Mouse (Mus musculus) heart, embryonic 13.5 days (tissue): Measurements from ENCODE around the gene Gdpd5. TPM values are rescaled to one million over a fixed set of nuclear protein-coding genes. Genes with fewer than 3 reads are reported as not detected.

Experiments
- ATAC-seq: fragments of 200-750 bp; cut with Nextera tagmentation; 2 replicates; pipeline ENCODE4 v1.8.0; 2017; ENCODE audit warnings: moderate TSS enrichment; ENCODE audit not compliant: insufficient number of reproducible peaks, low FRiP score, low TSS enrichment; ENCODE audit errors: extremely low read depth
- H3K27ac ChIP-seq: fragments of 300-500 bp; sonication (generic); replicated peaks from 2 replicates; pipeline ENCODE4 v1.5.1; 2015; ENCODE audit warnings: moderate library complexity, mild to moderate bottlenecking, inconsistent platforms
- H3K27me3 ChIP-seq: fragments of 300-500 bp; sonication (generic); replicated peaks from 2 replicates; pipeline ENCODE4 v1.6.1; 2015; ENCODE audit warnings: mild to moderate bottlenecking, inconsistent platforms
- H3K36me3 ChIP-seq: fragments of 300-500 bp; sonication (generic); 2 replicates; pipeline ENCODE4 v1.6.1; 2015; ENCODE audit warnings: mild to moderate bottlenecking, inconsistent platforms
- H3K4me1 ChIP-seq: fragments of 300-500 bp; sonication (generic); 2 replicates; pipeline ENCODE4 v1.6.1; 2015; ENCODE audit warnings: inconsistent platforms
- H3K4me2 ChIP-seq: fragments of 300-500 bp; sonication (generic); 2 replicates; pipeline ENCODE4 v1.6.1; 2015; ENCODE audit warnings: inconsistent platforms, mild to moderate bottlenecking, moderate library complexity
- H3K4me3 ChIP-seq: fragments of 300-500 bp; sonication (generic); 2 replicates; pipeline ENCODE4 v1.5.1; 2015; ENCODE audit warnings: moderate library complexity, mild to moderate bottlenecking, inconsistent platforms
- H3K9ac ChIP-seq: fragments of 300-500 bp; sonication (generic); 2 replicates; pipeline ENCODE4 v1.6.1; 2015; ENCODE audit warnings: inconsistent platforms, mild to moderate bottlenecking, moderate library complexity
- H3K9me3 ChIP-seq: fragments of 300-500 bp; sonication (generic); 2 replicates; pipeline ENCODE4 v1.6.1; 2016; ENCODE audit warnings: inconsistent platforms
- WGBS: fragments of 180-500 bp; shearing (Covaris S2); methylation state at CpG from one replicate; pipeline ENCODE4 v1.1.7; 2015; ENCODE audit warnings: mixed read lengths; 5-methylcytosine and 5-hydroxymethylcytosine counted together
- polyA plus RNA-seq: library from polyadenylated mRNA; unstranded; fragments of >200 nt; fragmentation: Nextera tagmentation; extraction: Ambion mirVana; gene quantifications from 2 replicates; pipeline ENCODE4 v1.2.1, GENCODE M21; 2015

The Gdpd5 gene
- polyA plus RNA-seq, 1 experiment from 2014 or later = 25.4 TPM

DNA sequence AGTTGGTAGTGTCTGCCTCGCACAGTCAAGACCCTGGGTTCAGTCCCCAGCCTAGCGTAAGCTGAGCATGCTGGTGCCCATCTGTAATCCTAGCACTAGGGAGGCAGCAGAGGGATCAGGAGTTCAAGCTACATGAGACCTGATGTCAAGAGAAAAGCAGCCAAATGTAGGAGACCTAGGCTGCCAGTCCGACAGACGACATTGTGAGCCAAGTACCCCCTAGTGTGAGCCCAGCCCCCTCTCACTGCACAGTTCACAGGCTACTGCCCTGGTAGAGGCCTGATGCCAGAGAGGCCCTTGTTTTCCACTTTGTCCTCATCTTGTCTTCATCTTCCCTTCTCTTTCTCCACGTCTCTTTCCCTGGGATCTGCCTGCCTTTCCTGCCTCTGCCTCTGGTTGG, 66.1 kb downstream of the Gdpd5 start:
- ATAC-seq = no peak
- Histone ChIP-seq H3K4me3 (no peak overlapping the region), H3K27ac (no peak overlapping the region), H3K27me3 (no peaks in the 10 kb centered on the region), H3K9me3 (no peaks in the 10 kb centered on the region), H3K4me2 (no peak overlapping the region), H3K36me3 (peaks cover 26% of the 10 kb centered on the region), H3K4me1 (peaks cover 31% of the 10 kb centered on the region), H3K9ac (no peak overlapping the region)
- 75% methylated on average over 5 of the region's 5 CpGs for WGBS

DNA sequence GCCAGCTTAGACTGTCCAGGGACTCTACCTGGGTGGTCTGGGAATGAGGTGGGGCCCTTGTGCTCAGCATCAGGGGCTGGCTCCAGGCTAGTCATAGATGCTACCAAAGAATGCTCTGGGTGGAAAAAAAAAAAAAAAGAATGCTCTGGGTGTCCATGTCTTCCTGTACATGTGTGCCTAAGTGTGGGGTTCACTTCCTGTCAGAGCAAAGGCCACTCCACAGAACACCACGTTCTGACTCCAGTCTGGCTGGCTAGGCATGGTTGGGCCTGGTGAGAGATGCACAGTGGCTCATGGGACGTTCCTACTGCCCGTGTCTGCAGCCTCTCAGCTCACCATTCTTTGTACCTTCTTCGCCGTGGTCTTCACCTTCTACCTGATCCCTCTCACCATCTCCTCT, 67.4 kb downstream of the Gdpd5 start:
- Histone ChIP-seq H3K27me3 (no peaks in the 10 kb centered on the region), H3K4me3 (no peak overlapping the region), H3K9me3 (no peaks in the 10 kb centered on the region), H3K9ac (no peak overlapping the region), H3K27ac (no peak overlapping the region), H3K4me1 (peaks cover 29% of the 10 kb centered on the region), H3K36me3 (peaks cover 32% of the 10 kb centered on the region), H3K4me2 (no peak overlapping the region)
- ATAC-seq = no peak
- 71% methylated on average over 5 of the region's 5 CpGs for WGBS

DNA sequence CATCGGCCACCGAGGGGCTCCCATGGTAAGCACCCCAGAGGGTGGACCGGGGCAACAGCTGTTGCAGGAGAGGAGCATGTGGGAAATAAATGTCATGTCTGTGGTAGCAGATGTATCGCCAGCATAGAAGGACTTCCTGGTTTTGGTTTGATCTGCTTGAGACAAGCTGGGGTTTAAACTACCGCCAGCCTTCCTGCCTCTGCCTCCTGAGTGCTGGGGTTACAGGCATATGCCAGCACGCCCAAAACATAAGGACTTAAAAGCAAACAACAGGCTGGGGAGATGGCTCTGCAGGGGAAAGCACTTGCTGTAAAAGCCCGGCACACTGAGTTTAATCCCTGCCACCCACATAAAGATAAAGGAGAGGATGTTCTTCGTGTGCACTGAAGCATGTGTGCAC, 67.8 kb downstream of the Gdpd5 start:
- Histone ChIP-seq H3K4me3 (no peak overlapping the region), H3K9ac (no peak overlapping the region), H3K36me3 (peaks cover 33% of the 10 kb centered on the region), H3K9me3 (no peaks in the 10 kb centered on the region), H3K27me3 (no peaks in the 10 kb centered on the region), H3K4me2 (no peak overlapping the region), H3K27ac (no peak overlapping the region), H3K4me1 (peaks cover 25% of the 10 kb centered on the region)
- ATAC-seq = no peak
- 56% methylated on average over 8 of the region's 8 CpGs for WGBS

DNA sequence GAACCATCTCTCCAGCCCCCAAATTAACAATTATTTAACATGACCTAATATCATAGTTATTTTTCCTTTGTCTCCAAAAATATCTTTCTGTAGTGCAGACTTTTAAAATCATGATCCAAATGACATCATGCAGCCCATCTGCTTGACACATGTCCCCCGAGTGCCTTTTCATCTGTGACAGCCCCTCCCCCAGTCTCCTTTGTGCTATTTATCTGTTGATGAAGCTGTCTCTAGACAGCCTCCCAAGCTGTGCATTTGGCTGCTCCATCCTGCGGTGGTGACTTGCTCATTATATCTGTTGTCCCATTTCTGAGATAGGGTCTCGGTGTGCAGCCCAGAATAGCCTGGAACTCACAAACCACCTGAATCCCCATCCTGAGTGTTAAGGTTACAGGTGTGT, 68.5 kb downstream of the Gdpd5 start:
- Histone ChIP-seq H3K9ac (no peak overlapping the region), H3K36me3 (peaks cover 34% of the 10 kb centered on the region), H3K4me3 (no peak overlapping the region), H3K4me1 (peaks cover 24% of the 10 kb centered on the region), H3K27me3 (no peaks in the 10 kb centered on the region), H3K4me2 (no peak overlapping the region), H3K27ac (no peak overlapping the region), H3K9me3 (no peaks in the 10 kb centered on the region)
- no peak for ATAC-seq
- 42% methylated on average over 3 of the region's 3 CpGs for WGBS

DNA sequence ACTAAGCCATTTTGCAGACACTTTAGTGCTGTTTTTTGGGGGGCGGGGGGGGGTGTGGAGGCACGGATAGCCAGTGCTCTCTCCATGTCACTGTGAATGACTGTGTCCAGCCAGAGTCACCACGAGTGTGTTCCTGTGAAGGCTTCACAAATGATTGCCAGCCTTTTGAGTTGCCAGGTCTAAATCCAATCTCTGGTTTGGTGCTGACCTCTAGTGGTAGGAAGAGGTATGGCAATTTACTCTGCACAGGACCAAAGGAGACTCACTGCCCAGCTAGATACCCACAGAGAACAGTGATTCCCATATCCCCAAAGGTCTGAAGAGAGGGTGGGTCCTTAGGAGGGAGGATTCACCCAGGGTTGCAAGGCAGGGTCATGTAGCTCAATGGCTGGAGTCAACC, 69.5 kb downstream of the Gdpd5 start:
- Histone ChIP-seq H3K4me3 (no peak overlapping the region), H3K4me1 (peaks cover 20% of the 10 kb centered on the region), H3K4me2 (no peak overlapping the region), H3K9me3 (no peaks in the 10 kb centered on the region), H3K27me3 (no peaks in the 10 kb centered on the region), H3K9ac (no peak overlapping the region), H3K27ac (no peak overlapping the region), H3K36me3 (peaks cover 39% of the 10 kb centered on the region)
- ATAC-seq = no peak
- 2% methylated on average over 3 of the region's 3 CpGs for WGBS

DNA sequence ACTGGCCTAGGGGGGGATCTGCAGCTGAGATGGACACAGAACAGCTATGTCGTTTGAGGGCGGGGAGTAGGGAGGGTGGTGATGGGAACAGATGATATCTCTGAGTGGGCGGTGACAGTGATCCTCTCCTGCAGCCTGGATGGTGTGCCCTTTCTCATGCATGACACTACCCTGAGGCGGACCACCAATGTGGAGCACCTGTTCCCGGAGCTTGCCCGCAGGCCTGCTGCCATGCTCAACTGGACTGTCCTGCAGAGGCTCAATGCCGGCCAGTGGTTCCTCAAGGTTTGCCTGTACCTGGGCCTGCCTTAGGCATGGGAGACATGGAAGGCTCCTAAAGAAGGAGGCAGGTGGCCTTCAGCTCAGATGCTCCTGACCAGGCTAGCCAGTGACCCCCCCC, 71.6 kb downstream of the Gdpd5 start:
- Histone ChIP-seq H3K36me3 (peaks cover 61% of the 10 kb centered on the region), H3K9me3 (no peaks in the 10 kb centered on the region), H3K27ac (no peak overlapping the region), H3K4me3 (no peak overlapping the region), H3K4me2 (no peak overlapping the region), H3K4me1 (peaks cover 16% of the 10 kb centered on the region), H3K27me3 (no peaks in the 10 kb centered on the region), H3K9ac (0 out of 2 replicates have a peak overlapping the region, but pooled peaks have one; percentile 28)
- no peak for ATAC-seq
- 60% methylated on average over 7 of the region's 7 CpGs for WGBS

DNA sequence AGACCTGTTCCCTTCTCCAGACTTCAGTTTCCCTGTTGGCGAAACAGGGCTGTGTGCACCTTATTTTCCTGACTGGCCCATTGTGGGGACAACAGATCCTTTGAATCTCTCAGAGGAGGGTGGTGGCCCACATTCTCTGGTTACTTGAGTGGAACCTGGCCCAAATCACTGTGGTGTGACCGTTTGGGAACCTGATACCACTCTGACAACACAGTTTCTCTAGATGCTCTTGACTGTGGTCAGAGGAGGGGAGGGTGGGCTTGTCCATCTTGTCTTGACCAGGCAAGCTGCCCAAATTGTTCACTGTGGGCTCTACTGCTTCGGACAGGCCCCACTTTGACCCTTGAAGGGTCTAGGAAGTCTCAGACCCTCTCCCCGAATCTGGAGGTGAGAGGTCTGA, 72.8 kb downstream of the Gdpd5 start:
- Histone ChIP-seq H3K9me3 (no peaks in the 10 kb centered on the region), H3K4me1 (peaks cover 16% of the 10 kb centered on the region), H3K36me3 (peaks cover 57% of the 10 kb centered on the region), H3K27ac (no peak overlapping the region), H3K4me2 (no peak overlapping the region), H3K9ac (no peak overlapping the region), H3K27me3 (no peaks in the 10 kb centered on the region), H3K4me3 (no peak overlapping the region)
- WGBS = 65% methylated on average over 4 of the region's 4 CpGs
- ATAC-seq = no peak

DNA sequence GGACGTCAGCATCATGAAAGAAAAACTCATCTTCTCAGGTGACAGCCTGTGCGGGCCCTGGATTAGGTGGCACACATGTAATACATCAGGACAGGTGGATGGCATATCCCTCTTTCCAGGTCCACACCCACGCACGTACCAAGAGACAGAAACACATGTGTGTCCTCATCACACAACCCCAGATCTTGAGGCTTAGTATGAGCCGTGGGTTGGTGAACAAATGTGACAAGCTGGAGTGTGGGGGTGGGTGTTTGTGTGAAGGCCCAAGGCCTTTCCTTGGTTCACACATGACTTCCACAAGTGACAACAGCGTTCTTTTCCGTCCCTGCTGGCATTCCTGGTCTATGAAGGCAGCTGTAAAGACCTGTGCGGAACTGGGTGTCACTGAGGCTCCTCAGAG, 77.6 kb downstream of the Gdpd5 start:
- H3K4me1 ChIP-seq = no peaks in the 10 kb centered on the region
- no peak overlapping the region for H3K9ac ChIP-seq
- no peak overlapping the region for H3K4me3 ChIP-seq
- H3K4me2 ChIP-seq = no peak overlapping the region
- ATAC-seq = no peak
- H3K9me3 ChIP-seq = no peaks in the 10 kb centered on the region
- H3K36me3 ChIP-seq = peaks cover 76% of the 10 kb centered on the region
- no peaks in the 10 kb centered on the region for H3K27me3 ChIP-seq
- WGBS = 88% methylated on average over 8 of the region's 8 CpGs
- no peak overlapping the region for H3K27ac ChIP-seq

DNA sequence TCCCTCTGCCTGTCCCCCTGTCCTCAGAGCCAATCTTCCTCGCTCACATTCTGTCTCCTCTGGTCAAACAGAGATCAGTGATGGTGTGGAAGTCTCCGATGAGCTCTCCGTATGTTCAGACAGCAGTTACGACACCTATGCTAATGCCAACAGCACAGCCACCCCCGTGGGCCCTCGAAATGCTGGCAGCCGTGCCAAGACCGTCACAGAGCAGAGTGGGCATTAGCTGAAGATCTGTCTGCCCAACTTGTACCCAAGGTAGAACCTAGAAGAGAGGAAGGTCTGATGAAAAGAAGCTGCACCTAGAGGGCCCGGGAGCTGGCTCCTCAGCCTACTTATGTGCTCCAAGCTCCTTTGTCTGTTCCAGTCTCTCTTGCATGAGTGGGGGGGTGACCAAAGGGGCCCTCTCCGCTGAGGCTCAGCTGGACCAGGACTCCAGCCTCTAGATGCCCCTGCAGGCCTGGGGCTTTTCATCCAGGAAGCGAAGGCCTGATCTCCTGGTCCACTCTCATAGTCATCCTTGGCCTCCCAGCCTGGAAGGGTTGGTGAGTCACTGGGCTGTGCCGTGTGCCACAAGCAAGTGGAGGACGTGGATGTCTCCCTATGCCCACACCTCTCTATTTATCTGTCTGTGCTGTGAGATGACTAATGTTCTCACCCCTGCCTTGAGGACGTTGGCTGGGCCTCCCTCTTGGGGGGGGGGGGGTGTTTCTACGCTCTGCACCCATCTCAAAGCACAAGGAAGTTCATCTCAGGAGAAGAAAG, 78.9 kb downstream of the Gdpd5 start:
- no peaks in the 10 kb centered on the region for H3K9me3 ChIP-seq
- 84% methylated on average over 15 of the region's 15 CpGs for WGBS
- H3K4me1 ChIP-seq = peaks cover 2% of the 10 kb centered on the region; the same call in 1 of the 2 replicates
- H3K27ac ChIP-seq = no peak overlapping the region
- no peak overlapping the region for H3K9ac ChIP-seq
- ATAC-seq = no peak
- no peak overlapping the region for H3K4me2 ChIP-seq
- peaks cover 67% of the 10 kb centered on the region for H3K36me3 ChIP-seq
- H3K4me3 ChIP-seq = no peak overlapping the region
- H3K27me3 ChIP-seq = no peaks in the 10 kb centered on the region

DNA sequence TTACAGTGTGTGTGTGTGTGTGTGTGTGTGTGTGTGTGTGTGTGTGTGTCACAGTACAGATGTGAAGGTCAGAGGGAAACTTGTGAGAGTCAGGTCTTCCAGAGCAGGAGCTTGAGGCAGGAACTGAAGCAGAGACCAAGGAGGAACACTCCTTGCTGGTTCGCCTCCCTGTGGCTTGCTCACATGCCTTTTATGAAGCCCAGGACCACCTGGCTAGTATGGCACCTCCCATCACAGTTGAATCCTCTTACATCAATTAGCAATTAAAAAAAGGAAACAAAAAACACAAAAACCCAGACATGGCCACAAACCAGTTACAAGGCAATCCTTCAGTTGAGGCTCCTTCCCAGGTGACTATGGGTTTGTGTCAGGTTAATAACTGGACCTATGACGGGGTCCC, 81.9 kb downstream of the Gdpd5 start:
- Histone ChIP-seq H3K27ac (no peak overlapping the region), H3K4me3 (no peak overlapping the region), H3K9me3 (no peaks in the 10 kb centered on the region), H3K27me3 (no peaks in the 10 kb centered on the region; the same call in 1 of the 2 replicates), H3K36me3 (peaks cover 39% of the 10 kb centered on the region), H3K4me1 (peaks cover 32% of the 10 kb centered on the region), H3K4me2 (no peak overlapping the region), H3K9ac (no peak overlapping the region)
- no peak for ATAC-seq
- WGBS = 68% methylated on average over 2 of the region's 2 CpGs

DNA sequence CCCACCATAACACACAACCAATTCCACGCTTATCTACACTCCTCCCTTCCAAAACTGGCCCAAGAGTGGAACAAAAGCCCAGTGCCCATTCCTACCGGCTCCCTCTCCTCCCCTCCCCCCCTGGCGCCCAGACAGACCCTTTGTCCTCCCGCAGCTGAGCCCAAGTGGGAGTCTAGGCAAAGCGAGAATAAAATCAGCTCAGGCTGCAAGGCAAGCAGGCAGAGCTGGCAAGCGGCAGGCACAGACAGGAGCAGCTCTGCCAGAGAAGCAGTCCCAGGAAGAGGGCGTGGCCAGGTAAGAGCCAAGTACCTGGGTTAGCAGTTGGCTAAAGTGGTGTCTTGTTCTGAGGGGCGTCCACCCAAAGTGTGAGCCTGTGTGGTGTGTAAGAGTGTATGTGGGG, 84.6 kb downstream of the Gdpd5 start, which contains the start of gene Klhl35:
TSS of gene Klhl35 (plus strand) at position 194 of the 400 bp plus-strand sequence.
- H3K4me1 ChIP-seq = peaks cover 50% of the 10 kb centered on the region
- peak within 1 kb of the TSS; percentile 69 for H3K9ac ChIP-seq
- WGBS = 20% methylated on average over 8 of the region's 8 CpGs

DNA sequence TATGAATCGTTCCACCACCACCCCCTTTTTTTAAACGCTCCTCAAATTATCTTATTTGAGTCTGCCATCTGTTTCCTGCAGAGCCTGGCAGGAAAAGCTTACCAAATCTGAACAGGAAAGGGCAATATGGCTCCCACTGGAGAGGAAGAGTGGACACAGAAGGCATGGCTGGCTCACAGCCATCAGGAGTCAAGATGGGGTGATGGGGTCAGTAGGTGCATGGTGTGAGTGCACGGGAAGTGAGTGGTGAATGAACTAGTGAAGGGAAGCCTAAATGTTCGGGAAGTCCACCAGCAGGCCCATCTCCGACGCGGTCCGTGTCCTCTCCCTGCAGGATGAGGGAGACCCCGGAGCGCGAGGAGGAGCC, 86.7 kb downstream of the Gdpd5 start:
- Histone ChIP-seq H3K4me2 (peak overlapping the region; percentile 88), H3K27ac (peak overlapping the region; percentile 95), H3K4me3 (peak overlapping the region; percentile 61), H3K27me3 (peaks cover 2% of the 10 kb centered on the region; the same call in 1 of the 2 replicates), H3K36me3 (peaks cover 16% of the 10 kb centered on the region), H3K9me3 (no peaks in the 10 kb centered on the region), H3K9ac (peak overlapping the region; percentile 87), H3K4me1 (peaks cover 50% of the 10 kb centered on the region)
- no peak for ATAC-seq
- WGBS = 15% methylated on average over 9 of the region's 11 CpGs

More for the DNA sequence above, 84.6 kb downstream of the Gdpd5 start, which contains the start of gene Klhl35:
- peak within 1 kb of the TSS; percentile 32 for H3K27ac ChIP-seq
- no peaks in the 10 kb centered on the region for H3K9me3 ChIP-seq
- H3K4me3 ChIP-seq = 0 out of 2 replicates have a peak within 1 kb of the TSS, but pooled peaks have one; percentile 9
- no peak for ATAC-seq
- H3K36me3 ChIP-seq = peaks cover 15% of the 10 kb centered on the region
- H3K4me2 ChIP-seq = peak within 1 kb of the TSS; percentile 88
- peaks cover 2% of the 10 kb centered on the region; the same call in 1 of the 2 replicates for H3K27me3 ChIP-seq
